Mouse (Mus musculus): Measurements from ENCODE around the gene Mospd3. TPM values are rescaled to one million over a fixed set of nuclear protein-coding genes. Genes with fewer than 3 reads are reported as not detected.
A peak's percentile ranks its signal among the peaks of the same experiment; 100 is the strongest.

Gene Mospd3
- polyA plus RNA-seq, 1 experiment from 2014 or later, result 43.5 TPM

DNA sequence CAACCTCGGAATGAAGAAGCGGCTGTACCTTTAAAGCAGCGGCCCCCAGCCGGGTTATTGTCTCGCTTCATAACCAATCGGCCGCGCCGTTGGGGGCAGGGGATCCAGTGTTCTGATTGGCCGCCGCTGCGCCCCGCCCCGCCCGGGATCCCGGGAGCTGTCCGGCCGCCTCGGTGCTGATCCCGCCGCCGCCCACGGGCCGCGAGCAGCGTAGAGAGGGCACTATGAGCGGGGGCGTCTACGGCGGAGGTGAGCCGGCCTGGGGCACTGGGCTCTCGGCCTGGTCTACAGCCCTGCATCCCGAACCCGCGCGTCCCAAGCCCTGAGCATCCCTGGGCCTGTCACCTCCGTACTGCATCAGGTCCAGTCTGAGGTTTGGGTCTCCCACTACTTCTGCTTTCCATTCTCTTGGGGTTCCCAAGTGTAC is 47.4 kb downstream of the Mospd3 start, which contains the start of gene Actl6b:
Gene Actl6b, plus strand, starts transcription at position 107 of the 427 bp plus-strand sequence.
- peak within 1 kb of the TSS; percentile 61 for H3K4me3 ChIP-seq (replicated peaks; ENCODE audit: low read length)
- H3K9me3 ChIP-seq (ENCODE audit: control insufficient read depth, low read length), result no peaks in the 10 kb centered on the region
- peak within 1 kb of the TSS; percentile 71 for H3K9ac ChIP-seq (replicated peaks; ENCODE audit: low read depth, low read length)
- ATAC-seq, result peak; percentile 98
- peaks cover 8% of the 10 kb centered on the region for H3K4me1 ChIP-seq (replicated peaks; ENCODE audit: control insufficient read depth, insufficient read depth, low read length)
- WGBS, result 0% methylated on average over 31 of the region's 37 CpGs
- no peaks in the 10 kb centered on the region for H3K36me3 ChIP-seq (ENCODE audit: control insufficient read depth, insufficient read depth)
- no peaks in the 10 kb centered on the region for H3K27me3 ChIP-seq (replicated peaks; ENCODE audit: control insufficient read depth, insufficient read depth, low read length)
- peak within 1 kb of the TSS; percentile 64 for H3K27ac ChIP-seq (ENCODE audit: low read length)
- peak within 1 kb of the TSS; percentile 51 for H3K4me2 ChIP-seq (ENCODE audit: low read length)

DNA sequence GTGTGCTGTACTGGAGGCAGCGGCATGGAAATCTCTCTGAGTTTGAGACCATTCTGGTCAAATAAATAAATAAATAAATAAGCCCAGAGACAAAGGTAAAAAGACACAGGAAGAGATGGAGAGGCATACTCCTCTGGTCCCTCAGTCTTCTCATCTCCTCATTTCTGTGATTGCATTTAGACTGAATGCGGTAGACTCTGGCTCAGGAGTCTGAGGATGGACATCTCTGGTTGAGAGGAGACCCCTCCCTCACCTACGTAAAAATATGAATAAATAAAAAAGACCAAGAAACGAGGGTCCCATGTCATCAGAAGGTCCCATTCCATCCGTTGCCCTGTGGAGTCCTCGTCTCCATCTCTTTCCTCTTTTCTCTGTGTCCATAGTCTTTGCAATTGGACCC is 47.9 kb downstream of the Mospd3 start:
- peak overlapping the region; percentile 51 for H3K4me2 ChIP-seq (ENCODE audit: low read length)
- peak; percentile 36; the same call in 1 of the 2 replicates for ATAC-seq
- WGBS, result 24% methylated on average over 6 of the region's 6 CpGs

DNA sequence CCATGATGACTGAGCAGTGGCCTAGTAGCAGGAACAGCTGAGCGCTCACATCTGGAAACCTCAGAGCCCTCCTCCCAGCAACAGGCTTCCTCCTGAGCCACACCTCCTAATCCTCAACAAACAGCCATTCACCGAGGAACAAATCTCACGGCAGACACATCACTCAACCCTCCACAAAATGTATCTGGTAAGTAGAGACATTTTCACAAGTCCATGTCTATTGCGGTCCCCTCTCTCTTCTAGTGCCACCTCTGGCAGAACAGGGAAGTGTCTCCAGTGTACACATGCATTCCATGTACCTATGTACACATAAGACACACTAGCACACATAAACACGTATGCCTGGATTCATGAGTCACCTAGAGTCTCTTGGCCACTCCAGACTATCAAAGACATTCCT is 49.7 kb downstream of the Mospd3 start:
- Histone ChIP-seq H3K4me3 (replicated peaks; ENCODE audit: low read length) (no peak overlapping the region), H3K36me3 (ENCODE audit: control insufficient read depth, insufficient read depth) (no peaks in the 10 kb centered on the region), H3K27ac (ENCODE audit: low read length) (no peak overlapping the region), H3K4me1 (replicated peaks; ENCODE audit: control insufficient read depth, insufficient read depth, low read length) (peaks cover 8% of the 10 kb centered on the region), H3K27me3 (replicated peaks; ENCODE audit: control insufficient read depth, insufficient read depth, low read length) (no peaks in the 10 kb centered on the region), H3K4me2 (ENCODE audit: low read length) (no peak overlapping the region), H3K9me3 (ENCODE audit: control insufficient read depth, low read length) (no peaks in the 10 kb centered on the region), H3K9ac (replicated peaks; ENCODE audit: low read depth, low read length) (no peak overlapping the region)
- WGBS, result 75% methylated on average over 5 of the region's 5 CpGs
- ATAC-seq, result no peak

More for the DNA sequence above, 47.9 kb downstream of the Mospd3 start:
- peak overlapping the region; percentile 71 for H3K9ac ChIP-seq (replicated peaks; ENCODE audit: low read depth, low read length)
- no peaks in the 10 kb centered on the region for H3K27me3 ChIP-seq (replicated peaks; ENCODE audit: control insufficient read depth, insufficient read depth, low read length)
- H3K27ac ChIP-seq (ENCODE audit: low read length), result peak overlapping the region; percentile 64
- peak overlapping the region; percentile 61 for H3K4me3 ChIP-seq (replicated peaks; ENCODE audit: low read length)
- H3K9me3 ChIP-seq (ENCODE audit: control insufficient read depth, low read length), result no peaks in the 10 kb centered on the region
- peaks cover 8% of the 10 kb centered on the region for H3K4me1 ChIP-seq (replicated peaks; ENCODE audit: control insufficient read depth, insufficient read depth, low read length)
- H3K36me3 ChIP-seq (ENCODE audit: control insufficient read depth, insufficient read depth), result no peaks in the 10 kb centered on the region

DNA sequence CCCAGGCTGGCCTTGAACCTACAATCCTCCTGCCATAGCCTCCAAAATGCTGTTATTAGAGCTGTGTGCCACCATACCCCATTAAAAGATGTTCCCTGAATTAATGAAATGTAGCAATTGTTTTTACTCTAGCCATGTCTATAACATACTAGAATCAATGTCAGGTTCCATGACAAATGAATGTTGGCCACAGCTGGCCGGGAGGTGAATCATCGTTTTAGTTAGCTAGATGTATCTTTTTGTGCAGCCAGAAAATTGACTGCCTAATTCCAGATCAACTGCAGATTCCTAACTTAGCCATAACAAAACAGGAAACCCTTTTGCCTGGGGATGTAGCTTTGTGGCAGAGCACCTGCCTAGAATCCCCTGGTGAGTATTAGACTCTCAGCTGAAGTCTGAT is 51.0 kb downstream of the Mospd3 start:
- H3K4me2 ChIP-seq (ENCODE audit: low read length), result no peak overlapping the region
- H3K9me3 ChIP-seq (ENCODE audit: control insufficient read depth, low read length), result no peaks in the 10 kb centered on the region
- no peak overlapping the region for H3K9ac ChIP-seq (replicated peaks; ENCODE audit: low read depth, low read length)
- no peaks in the 10 kb centered on the region for H3K27me3 ChIP-seq (replicated peaks; ENCODE audit: control insufficient read depth, insufficient read depth, low read length)
- 87% methylated on average over 2 of the region's 2 CpGs for WGBS
- no peaks in the 10 kb centered on the region for H3K36me3 ChIP-seq (ENCODE audit: control insufficient read depth, insufficient read depth)
- no peak overlapping the region for H3K27ac ChIP-seq (ENCODE audit: low read length)
- no peak overlapping the region for H3K4me3 ChIP-seq (replicated peaks; ENCODE audit: low read length)
- H3K4me1 ChIP-seq (replicated peaks; ENCODE audit: control insufficient read depth, insufficient read depth, low read length), result peaks cover 8% of the 10 kb centered on the region
- ATAC-seq, result no peak

Other genes with a start within 250 kb of the Mospd3 start
- 0.05 and 0.15 TPM in 2 replicates for gene Zan, start 124.0 kb downstream of the Mospd3 start, polyA plus RNA-seq (2015; fragmentation: Nextera tagmentation; extraction: Ambion mirVana)
- gene Pop7, start 98.5 kb downstream of the Mospd3 start, polyA plus RNA-seq (2015; fragmentation: Nextera tagmentation; extraction: Ambion mirVana), result 66.8 and 74.7 TPM in 2 replicates
- gene Gigyf1, start 82.5 kb downstream of the Mospd3 start, polyA plus RNA-seq (2015; fragmentation: Nextera tagmentation; extraction: Ambion mirVana), result 16.5 and 20.2 TPM in 2 replicates
- not detected in 2 replicates for gene Epo, start 67.8 kb downstream of the Mospd3 start, polyA plus RNA-seq (2015; fragmentation: Nextera tagmentation; extraction: Ambion mirVana)
- gene Gnb2, start 67.5 kb downstream of the Mospd3 start, polyA plus RNA-seq (2015; fragmentation: Nextera tagmentation; extraction: Ambion mirVana), result 498 and 517 TPM in 2 replicates
- gene Actl6b, start 47.5 kb downstream of the Mospd3 start, polyA plus RNA-seq (2015; fragmentation: Nextera tagmentation; extraction: Ambion mirVana), result 254 and 298 TPM in 2 replicates
- 2.3 and 3.1 TPM in 2 replicates for gene Tfr2, start 31.2 kb downstream of the Mospd3 start, polyA plus RNA-seq (2015; fragmentation: Nextera tagmentation; extraction: Ambion mirVana)
- 10.6 and 18.3 TPM in 2 replicates for gene Pcolce, start 12.7 kb upstream of the Mospd3 start, polyA plus RNA-seq (2015; fragmentation: Nextera tagmentation; extraction: Ambion mirVana)
- 0.23 and 0.25 TPM in 2 replicates for gene Fbxo24, start 27.9 kb upstream of the Mospd3 start, polyA plus RNA-seq (2015; fragmentation: Nextera tagmentation; extraction: Ambion mirVana)
- 19.1 and 19.3 TPM in 2 replicates for gene Lrch4, start 28.1 kb upstream of the Mospd3 start, polyA plus RNA-seq (2015; fragmentation: Nextera tagmentation; extraction: Ambion mirVana)
- gene Gm20605, start 28.1 kb upstream of the Mospd3 start, polyA plus RNA-seq (2015; fragmentation: Nextera tagmentation; extraction: Ambion mirVana), result 5.1 and 8.7 TPM in 2 replicates
- gene Sap25, start 40.3 kb upstream of the Mospd3 start, polyA plus RNA-seq (2015; fragmentation: Nextera tagmentation; extraction: Ambion mirVana), result 5.2 and 10.4 TPM in 2 replicates
- 0.09 TPM in 1 of 2 replicates, not detected in the other for gene Irs3, start 44.7 kb upstream of the Mospd3 start, polyA plus RNA-seq (2015; fragmentation: Nextera tagmentation; extraction: Ambion mirVana)
- gene Agfg2, start 83.7 kb upstream of the Mospd3 start, polyA plus RNA-seq (2015; fragmentation: Nextera tagmentation; extraction: Ambion mirVana), result 19.4 and 21.2 TPM in 2 replicates
- 52.3 and 59.8 TPM in 2 replicates for gene Nyap1, start 140.5 kb upstream of the Mospd3 start, polyA plus RNA-seq (2015; fragmentation: Nextera tagmentation; extraction: Ambion mirVana)
- 69.1 and 72.2 TPM in 2 replicates for gene Tsc22d4, start 144.7 kb upstream of the Mospd3 start, polyA plus RNA-seq (2015; fragmentation: Nextera tagmentation; extraction: Ambion mirVana)
- 28.7 and 34.4 TPM in 2 replicates for gene Ppp1r35, start 177.8 kb upstream of the Mospd3 start, polyA plus RNA-seq (2015; fragmentation: Nextera tagmentation; extraction: Ambion mirVana)
- gene Mepce, start 186.6 kb upstream of the Mospd3 start, polyA plus RNA-seq (2015; fragmentation: Nextera tagmentation; extraction: Ambion mirVana), result 10.2 and 11.9 TPM in 2 replicates
- 11.1 and 11.2 TPM in 2 replicates for gene Zcwpw1, start 186.7 kb upstream of the Mospd3 start, polyA plus RNA-seq (2015; fragmentation: Nextera tagmentation; extraction: Ambion mirVana)
- not detected in 2 replicates for gene Pilra, start 235.2 kb upstream of the Mospd3 start, polyA plus RNA-seq (2015; fragmentation: Nextera tagmentation; extraction: Ambion mirVana)

Measured in forebrain, embryonic 16.5 days (tissue).